Mouse (Mus musculus) liver, adult (tissue): ENCODE results near the gene Mgp.

ENCODE experiments used
- GATA4 ChIP-seq: IDR thresholded peaks from 2 replicates; pipeline ENCODE4 v1.6.1; 2014; ENCODE audit warnings: mild to moderate bottlenecking, low read length; ENCODE audit not compliant: insufficient replicate concordance

Gene Mgp

GRCm38 (mm10) chr6:136845706-136846480, 29.7 kb downstream of the Mgp start:
- TF ChIP-seq GATA4 = no peak

GRCm38 (mm10) chr6:136844903-136845302, 30.7 kb downstream of the Mgp start:
- no peak for TF ChIP-seq GATA4

- TF ChIP-seq GATA4 = no peak
These were observed 38.3 kb downstream of the Mgp start for GRCm38 (mm10) chr6:136837323-136837722.

GRCm38 (mm10) chr6:136835352-136835751, 40.3 kb downstream of the Mgp start, which contains the start of gene Smco3:
TSS of gene Smco3 (minus strand) at chr6:136835452.
- no peak for TF ChIP-seq GATA4

- no peak for TF ChIP-seq GATA4
These were observed 43.9 kb downstream of the Mgp start for GRCm38 (mm10) chr6:136831712-136832111.

GRCm38 (mm10) chr6:136828681-136829080, 46.9 kb downstream of the Mgp start:
- no peak for TF ChIP-seq GATA4

GRCm38 (mm10) chr6:136827881-136828561, 47.6 kb downstream of the Mgp start, which contains the start of gene Wbp11:
TSS of gene Wbp11 (minus strand) at chr6:136828233.
- TF ChIP-seq GATA4 = no peak

- TF ChIP-seq GATA4 = no peak
These were observed 48.1 kb downstream of the Mgp start, which contains the start of gene BC049715 for GRCm38 (mm10) chr6:136827516-136827880. TSS of gene BC049715 (plus strand) at chr6:136827626.

GRCm38 (mm10) chr6:136827116-136827515, 48.5 kb downstream of the Mgp start:
- no peak for TF ChIP-seq GATA4

GRCm38 (mm10) chr6:136824987-136825386, 50.6 kb downstream of the Mgp start:
- no peak for TF ChIP-seq GATA4
